Mouse (Mus musculus): Measurements from ENCODE around the gene Tmc6.

Tmc6 gene

GRCm38 (mm10) chr11:117781199-117781821 lies 688 bp downstream of the Tmc6 start:
- DNase-seq (ENCODE audit: low spot score in 2 of 2): peak in 1 of 2 experiments; percentile 73

GRCm38 (mm10) chr11:117780582-117781111 lies 1.4 kb downstream of the Tmc6 start:
- DNase-seq (ENCODE audit: low spot score in 2 of 2): peak in 1 of 2 experiments; percentile 41

- no peak for DNase-seq (ENCODE audit: low spot score in 2 of 2)
Measured at GRCm38 (mm10) chr11:117780199-117780515, 1.8 kb downstream of the Tmc6 start.

GRCm38 (mm10) chr11:117779434-117780198 lies 2.4 kb downstream of the Tmc6 start:
- DNase-seq (ENCODE audit: low spot score in 2 of 2): peak in 1 of 2 experiments; percentile 73

- no peak for DNase-seq (ENCODE audit: low spot score in 2 of 2)
Measured at GRCm38 (mm10) chr11:117778851-117779433, 3.1 kb downstream of the Tmc6 start.

- DNase-seq (ENCODE audit: low spot score in 2 of 2): no peak
Measured at GRCm38 (mm10) chr11:117778031-117778430, 4.0 kb downstream of the Tmc6 start.

GRCm38 (mm10) chr11:117777111-117777510 lies 4.9 kb downstream of the Tmc6 start:
- DNase-seq (ENCODE audit: low spot score in 2 of 2): no peak

GRCm38 (mm10) chr11:117776085-117776792 lies 5.8 kb downstream of the Tmc6 start:
- no peak for DNase-seq (ENCODE audit: low spot score in 2 of 2)

GRCm38 (mm10) chr11:117775540-117775939 lies 6.5 kb downstream of the Tmc6 start:
- DNase-seq (ENCODE audit: low spot score in 2 of 2): no peak

GRCm38 (mm10) chr11:117774925-117775324 lies 7.1 kb downstream of the Tmc6 start:
- no peak for DNase-seq (ENCODE audit: low spot score in 2 of 2)

GRCm38 (mm10) chr11:117772352-117772751 lies 9.6 kb downstream of the Tmc6 start:
- no peak for DNase-seq (ENCODE audit: low spot score in 2 of 2)

GRCm38 (mm10) chr11:117770407-117770806 lies 11.6 kb downstream of the Tmc6 start:
- no peak for DNase-seq (ENCODE audit: low spot score in 2 of 2)

- DNase-seq (ENCODE audit: low spot score in 2 of 2): no peak
Measured at GRCm38 (mm10) chr11:117769683-117770047, 12.3 kb downstream of the Tmc6 start.

GRCm38 (mm10) chr11:117768725-117769682 lies 13.0 kb downstream of the Tmc6 start:
- DNase-seq (ENCODE audit: low spot score in 2 of 2): no peak

GRCm38 (mm10) chr11:117766275-117766674 lies 15.7 kb downstream of the Tmc6 start:
- no peak for DNase-seq (ENCODE audit: low spot score in 2 of 2)

GRCm38 (mm10) chr11:117765361-117765760 lies 16.6 kb downstream of the Tmc6 start:
- no peak for DNase-seq (ENCODE audit: low spot score in 2 of 2)

GRCm38 (mm10) chr11:117764319-117764718 lies 17.7 kb downstream of the Tmc6 start:
- no peak for DNase-seq (ENCODE audit: low spot score in 2 of 2)

- DNase-seq (ENCODE audit: low spot score in 2 of 2): no peak
Measured at GRCm38 (mm10) chr11:117762246-117762645, 19.8 kb downstream of the Tmc6 start.

GRCm38 (mm10) chr11:117761801-117762200 lies 20.2 kb downstream of the Tmc6 start:
- DNase-seq (ENCODE audit: low spot score in 2 of 2): no peak

GRCm38 (mm10) chr11:117760374-117761119 lies 21.5 kb downstream of the Tmc6 start:
- DNase-seq (ENCODE audit: low spot score in 2 of 2): no peak
